Mouse (Mus musculus) liver, adult 2 months (tissue): ENCODE results near the gene Pde3b.

Source experiments
- CTCF ChIP-seq: fragments of 200-500 bp; IDR thresholded peaks from 2 replicates; pipeline ENCODE4 v1.5.1; 2011; ENCODE audit warnings: low read depth, low read length, control low read depth
- POLR2A ChIP-seq: fragments of 200-500 bp; IDR thresholded peaks from 2 replicates; pipeline ENCODE4 v1.6.1; 2011; ENCODE audit warnings: low read length, control low read depth; ENCODE audit not compliant: insufficient read depth; ENCODE audit errors: extremely low read depth

- TF ChIP-seq CTCF (no peak), POLR2A (peak; percentile 78)
Observed at GRCm38 (mm10) chr7:114414421-114415335, at the start of gene Pde3b.
